Mouse (Mus musculus): ENCODE results near the gene Aco2.

Aco2 gene

DNA sequence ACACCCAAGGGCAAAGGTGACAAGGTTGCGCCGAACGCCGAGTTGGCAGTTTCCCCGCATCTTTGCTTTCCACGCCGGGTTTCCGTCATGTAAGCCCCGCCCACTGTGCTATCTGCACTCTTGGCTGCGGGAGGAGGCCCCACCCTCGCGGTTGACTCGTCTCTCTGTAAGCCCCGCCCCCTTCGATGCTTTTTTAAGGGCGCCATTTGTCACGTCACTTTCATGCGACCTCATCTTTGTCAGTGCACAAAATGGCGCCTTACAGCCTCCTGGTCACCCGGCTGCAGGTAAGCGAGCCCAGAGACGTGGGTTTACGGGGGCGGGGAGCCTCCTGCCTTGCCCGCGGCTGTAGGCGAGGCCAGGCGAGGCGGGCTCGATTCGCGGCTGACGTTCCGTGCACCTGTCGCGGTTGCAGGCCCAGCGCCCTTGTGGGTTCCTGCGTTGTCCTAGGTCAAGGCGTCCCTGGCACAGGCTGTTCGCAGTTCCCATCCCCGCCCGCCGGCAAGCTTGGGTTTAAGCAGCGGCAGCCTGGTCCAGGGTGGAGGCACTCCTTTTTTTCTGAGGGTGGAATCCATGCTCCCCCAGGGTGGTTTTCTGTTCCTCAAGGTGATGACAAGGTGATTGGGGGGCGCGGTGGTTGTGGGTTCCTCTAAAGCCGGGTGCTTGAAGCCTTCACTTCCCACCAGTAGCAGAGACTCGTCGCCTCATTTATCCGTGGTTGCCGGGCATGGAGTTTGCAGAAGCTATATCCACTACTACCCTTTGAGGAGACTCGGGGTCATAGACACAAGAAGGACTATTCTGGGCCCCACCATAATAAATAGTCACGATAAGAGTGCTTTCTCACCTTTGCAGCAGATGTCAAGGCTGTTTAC lies at the start of gene Aco2:
Gene Aco2 (plus strand): TSS at position 48 of the 875 bp plus-strand sequence.
- DNase-seq (ENCODE audit: low read depth, low spot score) = peak; percentile 99

DNA sequence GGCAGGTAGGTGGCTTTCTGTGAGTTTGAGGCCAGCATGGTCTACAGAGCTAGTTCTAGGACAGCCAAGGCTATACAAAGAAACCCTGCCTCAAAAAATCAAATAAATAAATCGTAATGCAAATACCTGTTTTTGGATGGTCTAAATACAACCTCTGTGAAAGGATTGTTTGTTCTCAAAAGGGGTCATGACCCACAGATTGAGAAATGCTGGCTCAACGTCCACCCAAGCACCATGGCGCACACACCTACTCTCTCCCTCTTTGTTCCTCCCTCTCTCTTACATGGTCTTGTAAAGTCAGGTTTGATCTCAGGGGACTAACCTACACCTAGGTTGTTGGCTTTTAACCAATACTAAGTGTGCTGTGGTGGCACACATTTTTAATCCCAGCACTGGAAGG lies 49.5 kb upstream of the Aco2 start:
- DNase-seq (ENCODE audit: low read depth, low spot score) = no peak

DNA sequence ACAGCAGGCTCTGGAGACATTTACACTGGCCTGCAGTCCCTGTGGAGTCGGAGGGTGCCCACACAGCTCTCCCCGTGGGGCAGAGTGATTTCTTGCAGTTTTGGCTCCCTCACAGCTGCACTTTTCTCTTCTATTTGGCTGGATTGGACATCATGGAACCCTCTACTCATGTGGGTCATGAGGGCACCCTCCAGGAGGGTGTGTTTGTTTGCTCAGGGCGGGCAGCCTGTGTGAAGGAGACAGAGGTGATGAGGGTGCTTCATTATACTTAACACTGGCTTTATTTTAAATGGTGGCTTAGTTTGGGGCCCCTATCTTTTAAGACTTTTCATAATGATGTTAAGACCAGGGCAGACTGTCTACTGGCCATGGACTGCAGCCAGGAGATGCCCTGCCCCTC lies 47.3 kb upstream of the Aco2 start:
- no peak for DNase-seq (ENCODE audit: low read depth, low spot score)

DNA sequence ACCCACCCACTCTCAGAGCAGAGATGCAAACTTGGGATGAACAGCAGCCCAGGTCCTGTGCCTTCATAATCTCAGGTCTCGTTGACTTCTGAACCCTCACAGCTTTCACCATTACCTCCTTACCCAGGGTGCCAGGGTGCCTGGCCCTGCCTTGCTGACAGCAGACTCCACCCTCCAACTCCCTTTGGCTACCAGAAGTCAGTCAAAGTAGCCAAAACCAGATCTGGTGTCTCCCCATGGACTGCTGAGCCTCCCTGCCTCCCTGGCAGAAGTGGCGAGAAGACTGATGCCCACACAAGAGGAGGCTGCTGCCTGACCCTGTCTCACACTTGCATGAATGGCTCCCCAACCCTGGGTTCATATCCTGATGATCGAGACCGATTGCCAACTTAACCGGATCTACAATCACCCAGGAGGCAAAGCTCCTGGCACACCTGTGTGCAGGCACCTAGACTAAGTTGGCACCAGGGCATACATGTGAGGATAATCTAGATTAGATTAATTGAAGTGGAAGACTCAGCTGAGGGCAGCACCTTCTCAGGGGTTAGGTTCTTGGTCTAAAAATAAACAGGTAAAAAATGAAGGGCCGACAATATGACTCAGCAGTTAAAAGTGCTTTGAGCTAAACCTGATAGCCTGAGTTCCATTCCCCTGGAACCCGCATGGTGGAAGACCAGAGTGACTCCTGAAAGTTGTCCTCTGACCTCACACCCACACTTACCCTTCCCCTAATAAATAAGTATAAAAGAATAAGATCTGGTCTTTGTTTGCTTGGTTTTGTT lies 43.5 kb upstream of the Aco2 start:
- no peak for DNase-seq (ENCODE audit: low read depth, low spot score)

DNA sequence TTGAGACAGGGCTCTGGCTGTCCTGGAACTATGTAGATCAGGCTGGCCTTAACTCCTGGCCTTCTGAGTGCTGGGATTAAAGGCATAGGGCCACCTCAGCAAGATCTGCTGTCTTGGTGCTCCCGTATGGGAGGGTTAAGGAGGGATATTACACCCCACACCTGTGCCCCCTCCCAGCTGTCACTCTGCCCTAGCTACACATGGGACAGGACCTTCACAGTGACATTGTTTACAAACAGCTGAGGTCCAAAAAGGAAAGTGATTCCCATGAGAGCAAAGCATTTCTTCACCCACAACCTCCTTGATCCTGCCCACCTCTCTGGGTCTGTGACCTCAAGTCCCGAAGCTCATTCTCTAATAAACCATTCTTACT lies 42.9 kb upstream of the Aco2 start:
- DNase-seq (ENCODE audit: low read depth, low spot score) = no peak

DNA sequence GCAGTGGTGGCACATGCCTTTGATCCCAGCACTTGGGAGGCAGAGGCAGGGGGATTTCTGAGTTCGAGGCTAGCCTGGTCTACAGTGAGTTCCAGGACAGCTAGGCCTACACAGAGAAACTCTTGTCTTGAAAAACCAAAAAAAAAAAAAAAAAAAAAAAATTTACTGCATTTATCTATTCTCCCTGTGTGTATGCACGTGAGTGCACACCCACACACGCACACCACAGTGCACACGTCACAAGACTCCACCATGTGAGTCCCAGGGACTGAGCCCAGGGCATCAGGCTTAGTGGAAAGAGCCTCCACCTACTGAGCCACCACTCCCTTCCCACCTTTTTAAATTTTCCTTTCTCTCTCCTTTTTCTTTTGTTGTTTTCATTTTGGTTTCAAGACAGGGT lies 41.6 kb upstream of the Aco2 start:
- no peak for DNase-seq (ENCODE audit: low read depth, low spot score)

DNA sequence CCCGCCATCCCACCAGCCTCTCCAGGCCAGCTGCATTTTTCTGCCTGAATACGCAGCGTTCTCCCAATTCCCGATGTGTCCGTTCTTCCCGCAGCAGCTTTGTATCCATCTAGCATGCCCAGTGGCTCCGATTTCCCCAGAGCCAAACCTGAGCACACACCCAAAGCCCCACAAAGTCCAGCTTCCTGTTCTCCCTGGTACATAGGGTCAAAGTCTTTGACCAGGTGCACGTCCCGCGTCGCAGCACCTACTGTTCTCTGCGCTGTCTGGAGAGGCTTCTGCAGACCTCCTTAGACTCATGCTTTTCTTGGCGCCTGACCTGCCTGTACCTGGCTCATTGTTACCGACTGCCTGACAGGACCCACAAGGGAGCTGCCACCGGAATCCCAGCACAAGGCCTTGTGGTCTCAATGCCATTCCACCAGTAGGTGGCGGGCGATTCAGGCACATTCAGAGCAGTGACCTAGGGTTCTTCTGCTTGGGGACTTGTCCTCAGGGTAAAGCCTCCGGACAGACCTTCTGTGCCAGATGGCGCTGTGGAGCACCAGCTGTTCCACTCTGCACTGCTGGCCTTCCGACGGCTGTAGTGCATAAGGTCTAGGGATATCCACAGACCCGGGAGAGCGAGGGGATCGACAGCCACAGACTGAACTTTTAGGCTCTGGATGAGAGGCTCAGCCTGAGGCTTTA lies 40.8 kb upstream of the Aco2 start:
- DNase-seq (ENCODE audit: low read depth, low spot score) = peak; percentile 99

DNA sequence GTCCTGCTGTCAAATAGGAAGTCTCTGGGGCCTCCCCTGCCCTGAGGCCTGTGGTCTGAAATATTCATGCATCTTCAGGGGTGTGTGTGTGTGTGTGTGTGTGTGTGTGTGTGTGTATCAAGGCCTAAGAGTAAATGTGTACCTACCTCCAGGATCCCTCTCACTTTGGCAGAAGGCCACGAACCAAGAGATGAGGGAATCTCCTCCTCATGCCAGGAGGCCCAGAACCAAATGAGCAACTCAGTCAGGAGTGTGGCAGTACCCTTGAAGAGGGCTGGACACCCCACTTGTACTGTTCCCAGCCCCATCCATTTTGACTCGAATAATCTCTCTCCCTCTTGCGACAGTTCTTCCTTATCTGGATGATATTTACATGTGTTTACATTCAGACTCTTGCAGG lies 39.9 kb upstream of the Aco2 start:
- no peak for DNase-seq (ENCODE audit: low read depth, low spot score)

DNA sequence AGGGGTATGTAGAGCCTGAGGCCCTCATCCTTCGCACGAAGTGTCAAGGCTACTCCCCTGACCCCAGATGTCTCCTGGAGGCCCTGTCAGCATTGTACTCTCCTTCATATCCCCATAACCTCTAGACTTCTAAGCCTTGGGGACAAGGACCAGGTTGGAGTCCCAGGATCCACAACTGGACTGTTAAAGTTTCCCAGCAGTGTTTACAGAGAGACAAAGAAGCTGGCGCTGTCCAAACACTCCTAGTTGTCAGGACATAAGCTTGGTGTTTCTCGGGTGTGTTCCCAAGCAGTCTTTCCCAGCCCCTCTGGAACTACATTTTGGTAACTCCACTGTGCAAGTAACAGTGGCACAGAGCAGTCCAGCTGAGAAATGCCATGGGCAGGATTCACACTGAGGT lies 38.6 kb upstream of the Aco2 start:
- no peak for DNase-seq (ENCODE audit: low read depth, low spot score)

DNA sequence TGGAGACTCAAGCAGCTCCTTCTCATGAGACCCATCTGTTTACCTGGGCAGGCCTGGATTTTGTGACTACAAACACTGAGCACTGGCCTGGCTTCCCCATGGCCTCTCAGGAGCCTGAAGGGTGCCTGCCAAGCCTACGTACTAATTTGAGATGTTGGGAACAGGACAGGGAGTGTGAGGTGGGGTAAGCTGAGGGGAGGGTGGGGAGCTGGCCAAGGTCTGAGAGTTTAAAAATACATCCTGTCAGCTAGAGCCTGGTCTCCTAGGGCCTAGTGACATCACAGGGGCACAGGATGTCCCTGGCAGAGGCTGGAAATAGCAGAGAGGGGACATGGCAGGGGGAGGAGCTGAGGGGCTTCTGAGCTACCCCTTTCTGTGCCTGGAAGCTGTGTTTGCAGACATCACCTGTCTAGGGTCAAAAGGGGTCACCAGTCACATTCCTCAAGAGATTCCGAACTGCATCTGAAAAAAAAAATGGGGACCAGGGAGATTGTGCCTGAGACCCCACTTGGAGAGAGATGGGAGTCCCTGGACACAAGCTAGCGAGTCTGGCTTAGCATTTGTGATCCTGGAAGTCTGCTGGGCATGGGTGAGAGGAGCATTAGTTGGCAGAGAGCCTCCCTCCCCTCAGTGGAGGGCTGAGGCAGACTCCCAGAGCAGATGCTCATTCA lies 37.8 kb upstream of the Aco2 start:
- DNase-seq (ENCODE audit: low read depth, low spot score) = no peak

DNA sequence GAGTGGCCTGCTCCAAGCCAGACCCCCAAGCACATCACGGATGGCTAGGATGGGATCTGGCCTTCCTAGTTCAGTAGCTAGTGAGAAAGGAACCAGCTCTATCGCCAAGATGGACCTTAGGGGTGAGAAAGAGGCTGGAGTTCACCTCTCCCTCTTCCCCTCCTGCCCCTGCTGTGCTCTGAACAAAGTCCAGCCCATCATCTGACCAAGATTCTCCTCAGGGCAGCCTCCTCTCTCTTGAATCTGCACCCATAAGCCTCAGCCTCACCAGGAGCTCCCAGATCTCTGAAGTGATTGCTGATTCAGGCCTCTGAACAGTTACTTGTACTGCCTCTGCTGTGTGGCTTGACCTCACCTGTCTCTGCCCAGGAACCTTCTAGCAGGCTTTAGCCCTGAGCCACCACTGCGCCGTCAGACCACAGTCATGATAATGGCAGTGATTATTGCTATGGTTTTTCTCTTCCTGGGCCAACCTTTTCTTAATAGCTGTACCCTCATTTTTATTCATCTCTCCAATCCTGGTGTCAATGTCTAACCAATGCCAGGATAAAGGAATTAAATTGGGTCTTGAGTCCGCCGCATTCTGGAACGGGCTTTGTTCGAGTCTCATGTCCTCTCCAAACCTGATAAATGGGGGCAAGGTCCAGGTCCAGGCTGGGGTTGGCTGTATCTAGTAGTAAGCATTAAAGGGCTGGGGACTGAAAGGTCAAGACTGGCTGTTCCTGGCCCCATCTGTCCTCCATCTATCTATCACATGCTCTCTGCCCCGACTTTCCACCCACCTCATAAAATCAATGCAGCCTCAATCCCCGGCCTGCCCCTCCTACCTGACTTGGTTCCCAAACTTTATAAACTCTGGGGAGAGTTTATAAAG lies 36.9 kb upstream of the Aco2 start:
- no peak for DNase-seq (ENCODE audit: low read depth, low spot score)

DNA sequence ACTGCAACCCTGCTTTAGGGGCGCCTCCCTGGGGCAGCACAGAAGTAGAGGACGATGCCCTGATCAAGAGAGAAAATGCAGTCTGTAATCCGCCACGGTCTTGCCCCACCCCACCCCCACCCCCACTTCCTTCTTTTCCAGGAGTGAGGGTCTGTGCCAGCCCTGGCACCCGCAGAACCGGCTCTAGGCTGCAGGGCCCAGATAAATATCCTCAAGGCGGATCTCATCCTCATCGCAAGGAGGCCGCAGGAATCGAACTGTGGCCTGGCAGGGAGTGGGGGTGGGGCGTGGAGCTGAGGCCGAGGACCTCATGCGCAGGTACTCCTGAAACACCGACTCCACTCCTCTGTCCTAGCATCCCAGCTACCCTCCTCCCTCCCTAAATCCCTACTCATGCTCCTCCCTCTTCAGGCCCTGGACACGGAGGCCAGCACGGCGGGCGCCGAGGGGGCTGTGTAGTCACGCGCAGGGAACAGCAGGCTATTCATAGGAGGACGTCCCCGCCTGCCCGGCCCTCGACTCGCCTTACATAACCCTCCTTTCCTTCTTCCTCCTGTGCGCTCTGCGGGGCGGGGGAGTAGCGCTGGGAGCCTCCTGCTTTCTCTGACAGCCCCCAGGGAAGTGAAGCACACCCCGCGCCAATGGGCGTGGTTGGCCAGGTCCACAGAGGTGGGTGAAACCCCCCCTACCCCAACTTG lies 35.8 kb upstream of the Aco2 start:
- peak; percentile 44 for DNase-seq (ENCODE audit: low read depth, low spot score)

DNA sequence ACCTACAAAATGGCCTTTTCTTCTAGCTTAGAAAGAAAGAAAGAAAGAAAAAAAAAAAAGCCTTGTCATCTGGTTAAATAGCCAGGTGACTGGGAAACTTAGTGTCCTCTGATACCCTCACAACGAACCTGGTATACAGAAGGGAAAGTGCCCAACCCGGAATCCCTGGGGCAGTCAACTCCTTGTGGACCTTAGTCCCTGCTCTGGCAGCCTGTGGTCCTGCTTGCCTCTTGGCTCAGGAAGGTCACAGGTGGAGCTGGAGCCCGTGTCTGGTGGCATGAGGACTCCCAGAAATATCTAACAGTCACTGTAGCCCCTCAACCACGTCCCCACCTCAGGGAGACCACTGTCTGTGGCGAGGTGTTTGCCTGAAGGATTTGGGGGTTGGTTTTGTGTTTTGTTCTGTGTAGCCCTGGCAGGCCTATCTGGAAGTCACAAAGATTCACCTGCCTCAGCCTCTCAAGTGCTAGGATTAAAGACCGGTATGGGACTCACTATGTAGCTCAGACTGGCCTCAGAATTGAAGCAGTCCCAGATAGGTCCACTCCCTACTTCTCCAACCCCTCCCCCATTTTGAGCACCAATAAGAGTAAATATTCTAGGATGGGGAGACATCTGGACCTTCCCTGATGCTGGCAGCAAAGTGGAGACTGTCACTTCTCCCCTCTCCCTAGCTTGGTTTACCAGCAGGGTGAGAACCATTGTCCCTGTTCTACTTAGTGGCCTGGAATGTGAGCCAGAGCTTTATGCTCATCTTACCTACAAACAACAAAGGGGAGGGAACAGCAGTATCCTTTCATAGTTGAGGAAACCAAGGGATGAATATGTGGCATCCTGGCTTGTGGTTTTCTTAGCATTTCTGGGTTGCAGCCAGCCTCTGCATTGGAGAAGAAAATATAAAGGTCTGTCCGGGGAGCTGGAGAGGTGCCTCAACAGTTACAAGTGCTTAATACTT lies 34.9 kb upstream of the Aco2 start:
- DNase-seq (ENCODE audit: low read depth, low spot score) = no peak

DNA sequence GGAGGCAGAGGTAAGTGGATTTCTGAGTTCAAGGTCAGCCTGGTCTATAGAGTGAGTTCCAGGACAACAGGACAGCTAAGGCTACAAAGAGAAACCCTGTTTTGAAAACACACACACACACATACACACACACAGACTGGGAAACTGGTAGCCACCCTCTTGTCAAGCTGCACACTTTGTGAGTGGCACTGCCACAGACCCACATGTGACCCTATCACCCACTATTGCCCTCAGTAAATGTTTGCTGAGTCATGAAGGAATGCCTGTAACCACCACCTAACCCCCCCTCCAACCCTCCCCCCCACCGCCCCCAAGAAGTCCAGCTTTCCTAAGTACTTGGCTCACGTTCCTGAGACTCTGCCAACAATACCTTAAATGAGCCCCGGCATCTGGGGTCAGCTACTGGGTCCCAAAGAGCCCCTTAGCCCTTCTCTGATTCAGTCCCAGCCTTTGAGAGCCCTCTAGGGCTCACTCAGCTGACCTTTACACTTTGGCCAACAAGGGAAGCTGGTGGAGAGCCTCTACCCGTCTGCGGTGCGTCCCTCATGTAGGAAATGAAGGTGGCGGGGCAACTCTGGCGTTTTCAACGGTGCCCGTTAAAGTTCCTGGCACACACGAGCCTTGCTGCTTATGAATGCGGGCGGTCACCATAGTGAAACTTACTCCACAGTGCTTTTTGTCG lies 33.4 kb upstream of the Aco2 start:
- DNase-seq (ENCODE audit: low read depth, low spot score) = no peak

DNA sequence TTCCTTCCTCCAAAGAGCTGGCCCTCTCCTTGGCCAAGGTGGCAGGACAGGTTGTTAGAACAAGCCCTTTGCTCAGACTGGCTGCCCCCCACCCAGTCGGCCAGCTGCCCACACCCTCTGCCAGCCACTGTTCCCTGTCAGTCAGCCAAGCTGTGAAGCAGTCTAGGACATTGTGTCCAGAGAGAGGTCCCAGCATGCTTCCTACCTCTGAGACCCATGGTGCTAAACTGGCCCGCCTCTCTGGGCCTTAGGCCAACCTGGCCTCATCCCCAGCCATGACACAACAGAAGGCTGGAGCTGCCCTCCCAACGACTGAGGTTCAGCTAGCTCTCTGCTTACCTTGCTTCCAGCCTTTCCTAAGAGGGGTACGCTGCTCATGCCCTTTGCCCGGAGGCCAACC lies 32.5 kb upstream of the Aco2 start:
- DNase-seq (ENCODE audit: low read depth, low spot score) = no peak

DNA sequence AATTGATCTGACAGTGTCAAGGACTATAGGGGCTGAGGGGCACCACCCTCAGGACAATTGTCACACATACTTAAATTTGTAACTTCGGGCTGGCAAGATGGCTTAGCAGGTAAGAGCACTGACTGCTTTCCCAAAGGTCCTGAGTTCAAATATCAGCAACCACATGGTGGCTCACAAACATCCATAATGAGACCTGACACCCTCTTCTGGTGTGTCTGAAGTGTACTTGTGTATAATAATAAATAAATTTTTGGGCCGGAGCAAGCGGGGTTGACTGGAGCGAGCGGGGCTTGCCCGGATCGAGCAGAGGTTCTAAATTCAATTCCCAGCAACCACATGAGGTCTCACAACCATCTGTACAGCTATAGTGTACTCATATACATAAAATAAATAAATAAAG lies 31.8 kb upstream of the Aco2 start:
- DNase-seq (ENCODE audit: low read depth, low spot score) = no peak

DNA sequence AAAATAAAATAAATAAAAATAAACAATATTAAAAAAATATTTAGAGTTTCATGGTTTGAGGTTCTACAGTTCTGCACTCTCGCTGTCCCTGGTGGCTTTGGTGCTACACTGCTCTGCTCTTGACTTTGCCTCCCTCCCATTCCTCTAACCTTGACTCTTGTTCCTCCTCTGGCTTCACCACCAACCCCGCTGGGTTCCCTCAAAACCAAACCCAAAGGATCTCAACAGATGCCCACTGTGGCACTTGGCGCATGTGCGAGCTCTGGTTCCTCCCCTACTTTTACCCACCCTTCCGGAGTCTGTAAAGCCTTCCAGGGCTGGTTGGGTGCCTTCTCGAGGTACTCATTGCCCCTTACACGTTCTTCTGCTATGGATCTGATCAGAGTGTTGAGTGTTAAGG lies 29.8 kb upstream of the Aco2 start:
- DNase-seq (ENCODE audit: low read depth, low spot score) = no peak

DNA sequence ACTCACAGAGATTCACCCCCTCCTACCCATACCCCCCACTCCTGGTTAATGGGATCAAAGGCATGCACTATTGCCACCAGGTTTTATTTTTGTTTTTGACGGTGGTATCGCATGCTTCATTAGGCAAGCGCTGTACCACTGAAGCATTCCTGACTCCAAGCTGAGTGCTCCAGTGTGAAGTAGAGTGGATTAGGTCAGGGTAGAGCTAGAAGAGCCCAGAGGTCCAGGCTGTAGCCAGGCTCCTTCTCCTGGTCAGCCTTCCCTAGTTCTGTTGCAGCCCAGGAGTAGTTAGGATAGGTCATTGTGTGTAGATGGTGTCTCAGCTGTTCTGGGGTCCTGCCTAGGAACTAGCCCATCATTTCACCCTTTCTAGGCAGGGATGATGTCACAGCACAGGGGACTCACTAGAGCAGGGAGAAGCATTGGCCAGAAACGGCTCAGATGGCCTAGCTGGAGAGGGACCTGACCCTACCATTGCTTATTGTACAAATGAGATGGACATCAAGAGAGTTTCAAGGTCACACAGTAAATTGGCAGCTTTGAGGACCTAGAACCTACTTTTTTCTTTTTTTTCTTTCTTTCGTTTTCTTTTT lies 27.0 kb upstream of the Aco2 start:
- DNase-seq (ENCODE audit: low read depth, low spot score) = no peak

Measured in ES-CJ7 (cell line).